Mouse (Mus musculus) mesoderm, embryonic 11.5 days (tissue): ENCODE results near the gene Rhod.
"Not testable (repeated sequence)": the region's sequence is repeated elsewhere in the genome, so short reads cannot be mapped to it uniquely, and the experiment has no call there.

Experiments used
- DNase-seq: peaks from one replicate; pipeline ENCODE4 v3.0.0-alpha.2; 2012; ENCODE audit warnings: low read depth, low spot score

The Rhod gene

DNA sequence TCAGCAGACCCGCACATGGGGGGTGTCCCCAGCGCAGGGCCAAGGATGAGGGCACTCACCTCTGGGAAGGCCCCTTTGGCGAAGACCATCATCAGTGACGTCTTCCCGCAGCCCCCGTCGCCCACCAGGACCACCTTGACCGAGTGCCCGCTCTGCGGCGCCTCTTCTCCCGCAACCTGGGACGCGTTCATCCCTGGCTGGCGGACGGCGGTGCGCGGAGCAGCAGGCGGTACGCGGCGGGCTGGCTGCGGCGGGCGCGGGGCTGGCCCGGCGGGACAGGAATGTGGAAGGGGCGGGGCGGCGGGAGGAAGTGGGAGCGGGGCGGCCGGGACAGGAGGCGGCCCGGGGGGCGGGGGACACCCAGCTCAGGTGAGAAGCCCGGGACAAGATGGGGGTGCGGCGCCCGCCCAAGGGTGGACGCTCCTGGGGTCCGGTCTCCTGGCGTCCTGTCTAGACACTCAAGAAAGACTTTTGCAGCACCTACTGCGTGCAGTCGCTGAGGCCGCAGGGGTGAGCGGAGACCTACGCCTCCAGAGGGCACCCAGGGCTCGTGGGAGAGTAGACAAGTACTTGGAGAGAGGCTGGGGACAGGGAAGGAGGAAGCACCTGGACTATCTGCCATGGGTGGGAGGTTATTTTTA, at the start of gene Rhod:
Gene Rhod (minus strand): TSS at position 272 of the 641 bp plus-strand sequence.
- DNase-seq: peak; percentile 47

DNA sequence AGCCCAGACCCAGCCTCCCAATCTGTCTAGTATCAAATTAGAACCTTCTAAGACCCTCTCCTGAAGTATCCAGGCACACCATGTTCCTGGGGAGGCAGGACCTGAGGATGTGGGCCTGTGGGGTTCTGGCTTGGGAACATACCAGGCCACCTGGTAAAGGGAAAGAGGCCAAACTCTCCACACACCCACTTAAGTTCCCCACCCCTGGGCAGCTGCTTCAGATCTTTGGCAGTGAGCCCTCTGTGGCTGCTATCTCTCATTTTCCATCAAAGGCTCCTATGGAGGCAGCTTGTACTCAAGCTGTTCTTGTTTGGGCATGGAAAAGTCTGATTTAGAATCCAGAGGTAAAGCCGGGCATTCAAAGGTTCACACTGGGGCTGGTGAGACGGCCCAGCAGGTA, 48.6 kb upstream of the Rhod start:
- no peak for DNase-seq

DNA sequence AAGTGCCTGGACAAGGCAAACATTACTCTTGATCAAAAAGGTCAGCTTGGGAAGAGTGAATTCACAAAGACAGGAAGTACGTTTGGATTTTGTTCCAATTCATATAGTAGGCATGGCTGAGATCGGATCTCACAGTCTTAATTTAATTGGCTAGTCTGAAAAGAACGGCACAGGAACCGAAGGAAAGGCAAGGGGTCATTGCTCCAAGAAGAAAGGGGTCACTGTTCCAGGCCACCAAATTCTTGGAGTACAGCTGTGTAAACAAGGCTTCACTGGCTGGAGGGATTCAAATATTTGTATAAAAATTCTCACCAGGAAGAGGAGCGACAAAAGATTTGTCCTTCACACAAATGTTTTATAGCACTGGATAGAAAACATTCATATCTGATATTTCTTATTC, 45.8 kb upstream of the Rhod start:
- peak; percentile 47 for DNase-seq

DNA sequence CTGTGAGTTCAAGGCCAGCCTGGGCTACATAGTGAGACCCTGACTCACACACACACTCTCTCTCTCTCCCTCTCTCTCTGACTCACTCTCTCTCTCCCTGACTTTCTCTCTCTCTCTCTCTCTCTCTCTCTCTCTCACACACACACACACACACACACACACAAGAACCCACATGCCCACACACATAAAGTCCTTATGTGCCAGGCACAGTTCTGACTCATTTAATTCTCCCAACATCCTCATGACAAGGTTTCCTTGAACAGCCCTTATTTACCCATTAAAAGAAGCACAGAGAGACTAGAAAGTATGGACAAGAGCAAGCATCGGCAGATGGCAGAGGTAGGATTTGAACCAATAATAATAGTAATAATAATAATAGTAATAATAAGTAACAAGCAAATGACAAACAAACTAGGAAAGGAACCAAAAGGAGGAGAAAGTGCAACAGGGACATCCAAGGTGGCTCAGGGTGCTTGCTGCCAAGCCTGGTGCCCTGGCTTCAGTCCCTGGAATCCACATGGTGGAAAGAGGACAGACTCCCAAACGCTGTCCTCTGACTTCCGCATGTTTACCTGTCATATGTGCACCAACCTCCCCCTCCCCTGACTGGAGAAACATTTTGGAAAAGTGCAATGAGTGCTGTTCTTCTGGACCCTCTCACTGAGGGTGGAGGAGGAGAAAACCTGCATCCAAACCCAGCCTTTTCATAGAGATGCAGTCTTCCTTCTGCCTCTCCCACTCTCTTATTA, 43.1 kb upstream of the Rhod start:
- no peak for DNase-seq

DNA sequence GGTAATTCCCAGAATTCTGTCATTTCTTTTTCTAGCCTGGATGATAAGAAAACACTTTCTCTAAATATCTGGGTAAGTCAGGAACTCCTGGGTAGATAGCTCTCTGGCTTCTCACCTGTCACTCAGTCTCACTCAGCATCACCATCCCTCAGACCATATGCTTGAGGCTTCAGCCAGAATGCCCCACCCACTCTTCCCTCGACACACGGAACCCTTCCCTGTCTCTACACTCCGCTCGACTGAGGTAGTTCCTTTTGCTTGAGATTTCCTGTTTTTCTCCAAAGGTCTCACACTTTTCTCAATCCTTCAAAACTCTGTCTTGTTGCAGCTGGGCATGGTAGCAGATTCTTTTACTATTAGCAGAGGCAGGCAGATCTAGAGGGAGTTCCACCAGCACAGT, 42.1 kb upstream of the Rhod start:
- no peak for DNase-seq

DNA sequence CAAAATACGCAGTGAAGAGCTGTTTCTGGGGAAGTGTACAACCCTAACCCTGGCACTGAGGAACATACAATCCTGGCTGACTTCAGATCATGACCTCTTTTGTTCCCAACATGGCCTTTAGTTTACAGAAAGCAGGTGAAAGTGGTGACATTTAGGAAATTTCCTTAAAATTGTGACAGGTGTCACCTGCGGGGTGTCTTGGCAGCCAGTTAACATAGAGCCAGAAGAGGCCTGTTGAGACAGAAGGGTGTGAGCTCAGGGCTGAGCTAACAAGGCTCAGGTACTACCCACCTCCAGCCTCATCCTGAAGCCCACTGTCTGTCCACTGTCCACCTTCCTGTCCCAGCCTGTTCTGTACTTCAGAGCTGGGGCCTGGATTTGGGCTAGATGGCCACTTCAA, 40.8 kb upstream of the Rhod start:
- DNase-seq: no peak

DNA sequence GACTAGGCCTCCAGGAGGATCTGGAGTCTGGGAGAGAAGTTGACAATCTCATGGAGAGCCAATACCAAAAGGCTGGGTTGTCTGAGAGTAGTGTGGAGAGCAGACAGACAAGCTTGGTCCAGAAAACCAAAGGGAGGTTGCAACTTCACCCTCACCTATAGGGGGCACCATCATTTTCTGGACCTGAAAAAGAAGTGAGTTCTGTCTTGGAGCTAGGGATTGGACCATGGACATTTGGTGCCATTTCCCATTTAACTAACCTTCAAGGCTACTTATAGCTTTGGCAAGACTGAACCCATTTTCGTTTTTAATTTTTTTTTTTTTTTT, 38.9 kb upstream of the Rhod start:
- DNase-seq: no peak

DNA sequence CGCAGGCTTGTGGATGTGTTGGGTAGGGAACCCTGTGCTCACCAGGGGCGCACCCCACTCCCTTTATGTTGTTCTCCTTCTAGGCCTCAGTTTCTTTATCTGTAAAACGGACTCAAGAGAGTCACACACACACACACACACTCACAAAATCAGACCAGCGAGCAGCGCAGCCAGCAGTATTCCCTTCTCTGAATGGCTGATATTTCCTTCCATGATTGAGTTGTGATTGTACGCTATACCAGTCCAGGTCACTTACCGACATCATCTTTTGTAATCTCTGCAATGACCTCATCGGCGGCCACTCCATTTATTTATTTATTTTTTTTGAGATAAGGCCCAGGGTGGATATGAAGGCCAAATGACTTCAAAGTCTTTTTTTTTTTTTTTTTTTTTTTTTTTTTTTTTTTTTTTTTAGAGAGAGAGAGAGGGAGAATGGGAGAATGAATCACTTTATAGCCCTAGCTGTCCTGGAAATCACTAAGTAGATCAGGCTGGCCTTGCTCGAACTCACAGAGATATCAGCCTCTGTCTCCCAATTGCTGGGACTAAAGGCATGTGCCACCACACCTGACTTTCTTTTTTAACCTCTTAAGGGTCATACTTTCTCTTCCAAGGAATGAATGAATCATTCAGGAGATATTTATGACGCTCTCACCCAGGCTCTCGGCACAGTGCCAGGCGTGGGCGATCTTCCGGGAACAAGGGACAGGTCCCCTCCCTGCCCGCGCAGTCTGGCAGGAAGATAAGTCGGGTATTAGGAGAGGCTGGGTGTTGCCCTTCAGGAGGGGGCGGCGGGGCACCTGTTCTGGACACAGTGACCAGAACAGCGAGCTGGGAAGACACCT, 38.3 kb upstream of the Rhod start, which contains the start of gene Syt12:
Gene Syt12 (minus strand): TSS at position 103 of the 845 bp plus-strand sequence.
- DNase-seq: no peak

DNA sequence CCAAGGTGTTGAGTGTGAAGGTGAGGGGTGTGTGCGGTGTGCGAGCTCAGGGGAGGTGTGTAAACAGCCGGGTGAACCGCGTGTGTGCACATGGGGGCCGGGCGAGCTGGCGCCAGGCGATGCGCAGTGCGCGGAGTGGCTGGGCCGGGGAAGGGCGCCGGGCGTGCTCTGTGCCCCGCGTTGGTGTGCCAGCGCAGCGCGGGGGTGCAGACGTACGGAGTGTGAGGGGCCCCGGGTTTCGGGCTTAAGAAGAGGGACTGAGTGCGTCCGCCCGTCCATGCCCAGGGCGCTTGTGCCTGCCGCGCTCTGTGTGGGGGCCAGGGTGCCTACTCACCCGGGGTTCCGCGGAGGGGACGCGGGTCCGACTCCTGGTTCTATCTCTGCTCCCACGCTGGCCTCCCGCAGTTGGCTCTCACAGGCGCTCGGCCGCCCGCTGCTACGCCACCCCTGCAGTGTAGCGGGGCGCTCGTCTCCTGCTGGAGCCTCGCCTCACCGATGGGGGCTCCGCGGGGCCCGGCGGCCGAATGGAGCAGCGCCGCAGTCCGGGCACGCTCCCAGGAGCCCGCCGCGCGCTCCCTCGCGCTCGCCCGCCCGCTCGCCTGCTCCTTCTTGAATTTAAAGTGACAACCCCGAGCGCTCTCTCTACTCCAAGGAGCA, 37.5 kb upstream of the Rhod start:
- DNase-seq: no peak

DNA sequence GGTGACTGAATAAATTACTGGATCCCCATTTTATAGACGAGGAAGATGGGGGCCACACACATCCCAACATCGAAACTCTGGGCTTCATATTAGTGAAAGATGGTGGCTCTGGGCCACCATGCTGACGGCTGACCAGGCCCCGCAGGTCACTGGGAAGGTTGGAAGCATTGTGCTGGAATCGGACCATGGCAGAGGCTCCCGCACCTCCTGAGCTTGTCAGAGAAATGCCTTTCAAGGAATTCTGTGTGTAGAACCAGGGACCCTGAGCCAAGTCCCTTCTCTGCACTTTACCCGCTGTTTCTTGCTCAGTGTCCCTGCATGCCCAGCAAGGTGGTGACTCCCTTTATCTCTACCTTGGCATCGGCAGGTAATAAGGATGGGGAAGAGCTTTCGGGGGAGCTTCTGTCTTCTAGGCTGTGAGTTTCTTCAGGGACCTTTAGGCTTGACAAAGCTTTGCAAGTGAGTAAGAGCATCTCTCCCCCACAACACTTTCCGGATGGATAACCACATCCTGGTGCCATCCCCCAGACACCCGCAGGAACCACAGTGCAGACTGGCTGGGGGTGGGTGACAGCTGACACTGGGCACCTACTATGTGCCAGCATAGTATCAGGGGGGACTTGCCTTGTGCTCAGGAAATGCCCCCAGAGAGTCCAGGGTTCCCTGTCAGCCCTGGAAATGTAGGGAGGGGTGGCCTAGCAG, 36.1 kb upstream of the Rhod start:
- DNase-seq: no peak

DNA sequence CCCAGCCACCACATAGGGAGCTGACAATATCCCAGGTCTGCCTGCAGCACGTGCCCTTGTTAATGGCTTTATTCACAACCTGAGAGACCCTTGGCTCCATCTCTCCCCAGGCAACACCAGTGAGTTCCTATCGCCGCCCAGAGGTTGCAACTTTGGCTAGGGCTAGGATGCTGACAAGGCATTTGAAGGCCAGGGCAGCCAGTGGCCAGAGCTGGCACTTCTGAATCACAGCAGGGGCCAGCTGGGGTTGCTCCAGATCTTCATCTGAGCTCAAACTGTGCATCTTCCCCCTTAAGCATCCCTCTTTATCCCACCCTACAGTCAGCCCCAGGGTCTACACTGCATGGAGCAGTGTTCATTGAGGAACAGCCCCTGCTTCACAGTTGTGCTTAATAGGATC, 35.5 kb upstream of the Rhod start:
- DNase-seq: no peak

DNA sequence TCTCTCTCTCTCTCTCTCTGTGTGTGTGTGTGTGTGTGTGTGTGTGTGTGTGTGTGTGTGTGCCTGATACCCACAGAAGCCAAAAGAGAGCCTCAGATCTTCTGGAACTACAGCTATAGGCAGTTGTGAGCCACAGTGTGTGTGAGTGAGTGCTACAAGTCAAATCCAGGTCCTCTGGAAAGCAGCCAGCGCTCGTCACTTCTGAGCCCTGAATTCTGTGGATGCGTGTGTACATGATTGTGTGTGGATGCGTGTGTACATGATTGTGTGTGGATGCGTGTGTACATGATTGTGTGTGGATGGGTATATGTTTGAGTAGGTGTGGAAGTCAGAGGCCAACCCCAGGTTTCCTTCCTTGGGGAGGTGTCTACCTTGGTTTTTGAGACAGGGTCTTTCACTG, 34.3 kb upstream of the Rhod start:
- DNase-seq: no peak

DNA sequence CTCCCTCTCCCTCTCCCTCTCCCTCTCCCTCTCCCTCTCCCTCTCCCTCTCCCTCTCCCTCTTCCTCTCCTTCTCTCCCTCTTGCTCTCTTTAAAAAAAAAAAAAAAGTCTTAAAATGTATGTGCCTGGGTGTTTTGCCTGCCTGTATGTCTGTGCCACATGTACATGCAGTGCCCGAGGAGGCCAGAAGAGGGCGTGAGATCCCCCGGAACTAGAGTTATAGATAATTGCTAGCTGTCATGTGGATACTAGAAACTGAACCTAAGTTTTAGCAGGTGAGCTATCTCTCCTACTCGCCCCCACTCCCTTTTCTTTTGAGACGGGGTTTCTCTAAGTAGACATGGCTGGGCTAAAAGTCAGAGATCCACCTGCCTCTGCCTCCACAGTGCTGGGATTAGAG, 29.1 kb upstream of the Rhod start:
- no peak for DNase-seq

DNA sequence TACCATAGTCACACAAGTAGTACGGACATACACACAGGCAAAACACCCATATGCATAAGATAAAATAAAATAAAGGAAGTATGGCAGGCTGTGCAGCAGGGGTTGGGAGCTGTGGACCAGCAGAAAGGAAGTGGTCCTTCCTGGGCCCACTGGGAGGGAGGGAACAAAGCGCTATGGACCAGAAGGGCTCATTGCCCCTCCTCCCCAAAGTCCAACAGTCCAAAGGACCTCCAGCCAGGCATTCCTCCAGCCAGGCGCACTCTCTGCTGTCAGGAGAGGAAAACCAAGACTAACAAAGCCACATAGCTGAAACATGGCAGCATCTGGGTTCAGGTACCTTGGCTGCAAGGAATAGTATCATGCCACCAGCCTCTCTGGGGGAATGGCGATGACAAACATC, 25.4 kb upstream of the Rhod start:
- DNase-seq: no peak

DNA sequence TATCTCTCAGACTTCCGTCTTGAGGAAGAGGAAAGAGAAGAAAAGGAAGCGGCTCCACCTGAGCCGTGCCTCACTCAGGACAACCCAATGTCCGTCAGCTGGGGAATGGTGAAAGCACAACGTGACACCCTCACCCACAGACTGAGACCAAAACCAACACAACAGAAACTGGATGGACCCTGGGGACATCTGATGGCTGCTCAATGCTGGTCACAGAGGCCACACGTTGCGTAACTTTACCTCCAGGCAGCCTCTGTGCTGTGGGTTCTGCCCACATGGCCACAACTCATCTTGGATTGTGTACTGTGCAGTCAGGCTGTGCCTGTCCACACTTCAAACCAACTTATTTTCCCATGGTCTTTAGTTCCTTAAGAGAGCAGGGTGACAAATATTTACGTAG, 22.7 kb upstream of the Rhod start:
- no peak for DNase-seq

DNA sequence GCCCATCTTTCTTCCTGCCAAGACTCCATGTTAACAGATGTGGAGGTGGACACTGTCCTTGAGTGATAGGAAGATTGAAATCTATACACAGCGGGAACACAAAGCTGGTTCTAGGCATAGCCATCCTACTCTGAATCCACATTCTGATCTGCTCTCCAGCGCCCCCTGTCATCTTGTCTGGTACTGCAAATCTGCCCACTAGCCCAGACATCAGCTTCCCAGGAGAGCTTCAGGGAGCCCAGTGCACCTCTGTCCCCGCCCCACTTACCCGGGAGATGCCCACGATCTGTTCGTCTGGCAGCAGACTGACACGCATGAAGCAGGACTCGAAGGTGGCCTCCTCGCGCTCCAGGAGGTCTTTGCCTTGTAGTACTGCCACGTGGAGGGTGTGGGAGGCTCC, 17.0 kb upstream of the Rhod start:
- DNase-seq: peak; percentile 59

DNA sequence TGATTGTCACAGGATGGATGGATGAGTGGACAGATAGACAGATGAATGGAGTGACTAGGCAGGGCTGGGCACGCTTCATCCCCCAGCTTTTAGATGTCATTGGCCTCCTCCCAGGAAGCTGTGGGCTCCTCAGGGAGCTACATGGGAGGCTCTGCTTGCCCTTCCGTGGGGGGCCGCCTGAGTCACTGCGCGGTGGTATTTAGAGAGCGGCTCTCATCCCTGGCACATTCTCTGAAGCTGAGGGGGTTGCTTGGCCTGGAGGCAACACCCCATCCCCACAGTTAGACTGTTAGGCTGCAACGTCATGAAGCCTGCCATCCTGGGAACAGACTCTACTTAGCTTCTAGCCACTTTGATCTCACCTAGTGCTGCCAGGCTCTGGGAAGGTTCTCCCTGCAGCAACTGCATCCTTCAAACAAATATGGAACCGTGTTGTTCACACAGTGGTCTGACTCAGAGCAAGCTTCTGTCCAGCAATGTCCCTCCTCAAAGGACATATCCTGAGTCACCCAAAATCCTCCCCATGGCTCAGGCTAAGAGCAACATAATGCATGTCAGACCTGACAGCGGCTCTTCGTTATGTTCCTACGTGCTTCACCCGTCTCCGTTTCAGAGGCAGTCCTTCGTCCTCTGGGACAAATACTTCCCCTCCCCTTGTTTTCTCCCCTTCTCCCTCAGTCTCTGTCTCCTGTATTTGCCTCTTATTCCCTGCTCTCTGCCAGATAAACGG, 16.0 kb upstream of the Rhod start:
- no peak for DNase-seq

DNA sequence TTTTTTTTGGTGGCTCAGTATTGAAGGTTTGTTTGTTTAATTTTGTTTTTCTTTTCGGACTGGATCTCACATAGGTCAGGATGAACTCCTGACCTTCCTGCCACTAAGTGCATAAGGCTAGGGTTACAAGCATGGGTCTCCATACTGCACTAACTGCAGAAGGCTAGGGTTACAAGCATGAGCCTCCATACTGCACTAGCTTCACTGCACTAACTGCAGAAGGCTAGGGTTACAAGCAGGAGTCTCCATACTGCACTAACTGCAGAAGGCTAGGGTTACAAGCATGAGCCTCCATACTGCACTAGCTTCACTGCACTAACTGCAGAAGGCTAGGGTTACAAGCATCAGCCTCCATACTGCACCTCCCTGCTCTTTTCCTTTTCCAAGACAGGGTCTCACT, 14.8 kb upstream of the Rhod start:
- DNase-seq: not testable (repeated sequence)

DNA sequence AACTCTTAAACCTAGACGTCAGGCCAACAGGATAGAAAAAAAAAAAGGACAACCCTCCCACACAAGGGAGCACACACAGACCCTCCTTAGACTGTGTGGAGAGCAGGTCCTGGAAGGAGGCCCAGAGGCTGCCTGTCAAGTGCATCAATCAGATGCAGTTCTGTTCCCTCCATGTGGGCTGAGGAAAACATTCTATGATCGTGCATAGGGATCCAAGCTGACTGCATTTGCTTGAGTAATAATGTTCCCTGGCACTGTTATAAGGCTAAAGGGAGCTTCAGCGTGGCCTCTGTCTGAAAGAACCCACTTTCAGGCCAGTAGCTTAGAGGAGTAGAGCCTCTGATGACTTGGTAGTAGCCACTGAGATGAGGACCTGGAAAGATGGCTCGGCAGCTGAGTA, 13.3 kb upstream of the Rhod start:
- DNase-seq: no peak

DNA sequence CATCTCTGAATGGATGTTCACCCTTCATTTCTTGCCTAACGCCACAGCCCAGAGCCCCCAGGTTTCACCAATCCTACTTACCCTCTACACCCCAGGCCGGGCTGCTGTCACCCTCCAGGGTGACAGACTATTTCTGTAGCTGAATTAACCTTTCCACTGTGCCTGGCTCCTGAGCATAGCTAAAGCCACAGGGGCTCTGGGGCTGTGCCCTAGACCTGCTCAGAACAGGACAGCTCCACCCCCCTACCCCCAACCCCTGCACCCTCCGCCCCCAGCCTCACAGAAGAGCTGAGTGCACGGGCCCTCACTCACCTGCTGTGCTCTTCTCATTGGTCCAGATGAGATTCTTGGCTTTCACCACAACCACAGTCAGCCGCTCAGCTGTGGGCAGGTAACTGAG, 12.7 kb upstream of the Rhod start:
- no peak for DNase-seq

DNA sequence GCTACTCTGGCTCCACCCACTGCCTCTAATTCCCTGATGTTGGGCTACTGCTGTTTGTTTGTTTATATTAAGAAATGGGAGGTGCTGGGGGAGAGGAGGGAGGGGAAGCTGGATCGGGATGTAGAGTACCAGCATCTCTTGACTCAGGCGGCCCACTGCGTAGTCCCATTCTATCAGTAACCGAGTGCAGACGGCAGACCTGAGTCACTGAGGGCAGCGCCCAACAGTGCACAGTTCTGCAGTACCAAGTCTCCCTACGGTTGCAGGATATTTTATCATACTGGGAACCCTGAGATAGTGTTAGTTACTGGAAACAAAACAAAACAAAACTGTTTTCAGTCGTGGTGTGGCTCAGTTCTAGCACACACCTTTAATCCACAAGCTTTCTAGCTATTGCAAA, 11.9 kb upstream of the Rhod start:
- DNase-seq: no peak
